Mouse (Mus musculus) hematopoietic multipotent progenitor cell, adult 10-12 weeks (in vitro differentiated cells): Measurements from ENCODE around the gene Gm11111. TPM values are rescaled to one million over a fixed set of nuclear protein-coding genes. Genes with fewer than 3 reads are reported as not detected.

Experiments used
- polyA plus RNA-seq: library from polyadenylated mRNA; stranded (reverse); fragments of >175 nt; gene quantifications from 2 replicates; pipeline ENCODE4 v1.2.3, GENCODE M21; 2012; ENCODE audit warnings: low replicate concordance

Gm11111 gene
- polyA plus RNA-seq = not detected in 2 replicates

GRCm38 (mm10) chr5:98552395-98552794 lies at the start of gene Gm11111:
TSS of gene Gm11111 (plus strand) at chr5:98552695.

Other genes with a start within 250 kb of the Gm11111 start
- gene Cfap299, start 223.4 kb upstream of the Gm11111 start, polyA plus RNA-seq = not detected in 2 replicates